Mouse (Mus musculus): Measurements from ENCODE around the gene Vmn2r31. TPM values are rescaled to one million over a fixed set of nuclear protein-coding genes. Genes with fewer than 3 reads are reported as not detected.
"Not testable (repeated sequence)": the region's sequence is repeated elsewhere in the genome, so short reads cannot be mapped to it uniquely, and the experiment has no call there.

The Vmn2r31 gene
- polyA plus RNA-seq (2015; fragmentation: Nextera tagmentation; extraction: Ambion mirVana) = not detected in 2 replicates

DNA sequence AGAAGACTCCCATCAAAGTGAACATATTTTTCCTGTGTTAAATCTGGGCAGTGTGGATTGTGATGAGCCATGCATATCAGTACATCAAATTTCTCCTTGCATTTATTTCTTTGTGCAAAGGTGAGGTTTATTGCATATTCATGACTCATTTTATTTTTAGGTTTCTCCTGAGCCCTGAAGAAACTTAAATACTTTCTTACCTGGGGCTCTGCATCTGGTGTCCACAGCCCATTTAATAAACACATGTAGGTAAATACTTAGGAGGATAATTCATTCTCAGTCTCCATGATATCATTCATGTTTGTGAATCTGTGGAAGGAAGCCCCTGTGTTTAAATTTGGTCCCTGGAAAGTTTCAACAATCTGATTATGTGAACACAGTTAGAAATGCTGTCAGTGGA lies at the start of gene Vmn2r31:
Gene Vmn2r31, minus strand, starts transcription at position 101 of the 400 bp plus-strand sequence.
- not testable (repeated sequence) for H3K27ac ChIP-seq (replicated peaks); H3K4me3 ChIP-seq (replicated peaks); H3K27me3 ChIP-seq; H3K4me2 ChIP-seq (replicated peaks); H3K36me3 ChIP-seq; ATAC-seq (ENCODE audit: insufficient number of reproducible peaks, low FRiP score, low TSS enrichment, low read depth); H3K4me1 ChIP-seq; H3K9ac ChIP-seq; H3K9me3 ChIP-seq (replicated peaks)

DNA sequence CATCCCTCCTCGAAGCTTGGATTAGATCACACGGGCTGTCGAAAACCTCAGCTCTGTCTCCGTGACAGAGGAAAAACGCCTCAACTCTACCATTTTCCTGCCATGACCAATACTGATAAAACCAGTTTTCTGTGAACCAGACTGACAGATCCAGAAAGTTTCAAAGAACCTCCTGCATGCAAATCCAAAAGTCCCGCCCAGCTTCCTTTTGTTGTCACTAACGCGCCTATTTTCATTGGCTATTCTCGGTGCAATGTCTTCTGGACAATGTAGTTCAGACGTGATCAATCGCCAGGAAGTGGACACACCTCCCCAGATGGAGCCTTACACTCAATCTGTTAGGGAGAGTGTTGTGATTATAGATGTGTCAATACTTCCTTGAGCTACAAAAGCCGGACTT lies 25.1 kb downstream of the Vmn2r31 start, which contains the start of gene Gm45783:
Gene Gm45783, minus strand, starts transcription at position 143 of the 400 bp plus-strand sequence.
- H3K4me2 ChIP-seq (replicated peaks); H3K9me3 ChIP-seq (replicated peaks); ATAC-seq (ENCODE audit: insufficient number of reproducible peaks, low FRiP score, low TSS enrichment, low read depth); H3K4me1 ChIP-seq; H3K27ac ChIP-seq (replicated peaks); H3K4me3 ChIP-seq (replicated peaks); H3K36me3 ChIP-seq; H3K9ac ChIP-seq; H3K27me3 ChIP-seq: not testable (repeated sequence)
- WGBS = 60% methylated on average over 12 of the region's 12 CpGs

DNA sequence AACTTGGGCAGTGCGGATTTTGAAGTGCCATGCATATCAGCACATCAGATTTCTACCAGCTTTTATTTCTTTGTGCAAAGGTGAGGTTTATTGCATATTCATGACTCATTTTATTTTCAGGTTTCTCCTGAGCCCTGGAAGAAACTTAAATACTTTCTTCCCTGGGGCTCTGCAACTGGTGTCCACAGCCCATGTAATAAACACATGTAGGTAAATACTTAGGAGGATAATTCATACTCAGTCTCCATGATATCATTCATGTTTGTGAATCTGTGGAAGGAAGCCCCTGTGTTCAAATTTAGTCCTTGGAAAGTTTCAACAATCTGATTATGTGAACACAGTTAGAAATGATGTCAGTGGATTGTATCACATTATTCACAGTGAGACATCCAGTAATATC lies 62.0 kb downstream of the Vmn2r31 start, which contains the start of gene Vmn2r30:
Gene Vmn2r30, minus strand, starts transcription at position 101 of the 400 bp plus-strand sequence.
- not testable (repeated sequence) for H3K4me2 ChIP-seq (replicated peaks); H3K4me3 ChIP-seq (replicated peaks); H3K9ac ChIP-seq; H3K9me3 ChIP-seq (replicated peaks); H3K36me3 ChIP-seq; H3K27ac ChIP-seq (replicated peaks); H3K4me1 ChIP-seq; ATAC-seq (ENCODE audit: insufficient number of reproducible peaks, low FRiP score, low TSS enrichment, low read depth); H3K27me3 ChIP-seq
- WGBS = no CpG with 5 or more reads among the region's 1 CpGs

Other genes starting within 250 kb of the Vmn2r31 start
- 2.3 and 3.0 TPM in 2 replicates for gene Zfp418, start 228.4 kb downstream of the Vmn2r31 start, polyA plus RNA-seq (2015; fragmentation: Nextera tagmentation; extraction: Ambion mirVana)
- 10.1 and 10.3 TPM in 2 replicates for gene Zfp772, start 189.7 kb downstream of the Vmn2r31 start, polyA plus RNA-seq (2015; fragmentation: Nextera tagmentation; extraction: Ambion mirVana)
- 1.1 and 1.2 TPM in 2 replicates for gene Vmn2r29, start 152.4 kb downstream of the Vmn2r31 start, polyA plus RNA-seq (2015; fragmentation: Nextera tagmentation; extraction: Ambion mirVana)
- gene Gm45844, start 121.4 kb downstream of the Vmn2r31 start, polyA plus RNA-seq (2015; fragmentation: Nextera tagmentation; extraction: Ambion mirVana) = 5.0 and 6.0 TPM in 2 replicates
- 57.0 and 57.1 TPM in 2 replicates for gene Clcn4, start 98.9 kb downstream of the Vmn2r31 start, polyA plus RNA-seq (2015; fragmentation: Nextera tagmentation; extraction: Ambion mirVana)
- not detected in 2 replicates for gene Vmn2r30, start 62.1 kb downstream of the Vmn2r31 start, polyA plus RNA-seq (2015; fragmentation: Nextera tagmentation; extraction: Ambion mirVana)
- not detected in 2 replicates for gene Gm45783, start 25.1 kb downstream of the Vmn2r31 start, polyA plus RNA-seq (2015; fragmentation: Nextera tagmentation; extraction: Ambion mirVana)
- gene Vmn2r32, start 80.3 kb upstream of the Vmn2r31 start, polyA plus RNA-seq (2015; fragmentation: Nextera tagmentation; extraction: Ambion mirVana) = not detected in 2 replicates
- not detected in 2 replicates for gene Vmn2r33, start 167.1 kb upstream of the Vmn2r31 start, polyA plus RNA-seq (2015; fragmentation: Nextera tagmentation; extraction: Ambion mirVana)